Comparison of ENCODE assay signal across 20 mouse cellular contexts in genomic region chr5:131955227-131956016, GRCm38 (mm10).
DNase-seq lines count a peak whose midpoint lies in the region; ATAC-seq lines count a peak whose summit lies in the region.
"Had no signal": no experiment of that assay in that cellular context is flagged by ENCODE, and none has a peak within 500 bp of the region (broad histone marks: within the 10 kb centered on the region; RNA-seq: fewer than 3 reads in every experiment).

No protein-coding gene starts in this region.

- no peak overlapping the region for H3K4me2 ChIP-seq in forebrain, embryonic 14.5 days (ENCODE audit: low read length)
- no peak overlapping the region for H3K4me2 ChIP-seq in forebrain, embryonic 11.5 days (ENCODE audit: low read depth, low read length, severe bottlenecking)
- H3K4me2 ChIP-seq: embryonic facial prominence, embryonic 15.5 days; heart, embryonic 13.5 days; hindbrain, embryonic 15.5 days had no signal

- no peak overlapping the region for H3K9ac ChIP-seq in forebrain, embryonic 14.5 days (ENCODE audit: low read length)
- H3K9ac ChIP-seq in forebrain, embryonic 11.5 days (ENCODE audit: low read length), result no peak overlapping the region
- H3K9ac ChIP-seq: embryonic facial prominence, embryonic 15.5 days; heart, embryonic 13.5 days; hindbrain, embryonic 15.5 days had no signal

- H3K4me3 ChIP-seq in forebrain, embryonic 14.5 days (ENCODE audit: low read depth, low read length), result no peak overlapping the region
- H3K4me3 ChIP-seq in forebrain, embryonic 11.5 days (ENCODE audit: low read depth, low read length), result no peak overlapping the region
- H3K4me3 ChIP-seq: embryonic facial prominence, embryonic 15.5 days; erythroblast, embryonic 14.5 days; heart, embryonic 13.5 days; hindbrain, embryonic 15.5 days had no signal

- H3K27ac ChIP-seq in forebrain, embryonic 14.5 days (ENCODE audit: low read depth, low read length), result no peak overlapping the region
- H3K27ac ChIP-seq in forebrain, embryonic 11.5 days (ENCODE audit: low read depth, low read length), result no peak overlapping the region
- H3K27ac ChIP-seq: embryonic facial prominence, embryonic 15.5 days; heart, embryonic 13.5 days; hindbrain, embryonic 15.5 days had no signal

- H3K36me3 ChIP-seq in forebrain, embryonic 14.5 days (ENCODE audit: control insufficient read depth, insufficient read depth, low read length), result no peaks in the 10 kb centered on the region
- H3K36me3 ChIP-seq in forebrain, embryonic 11.5 days (ENCODE audit: control insufficient read depth, insufficient read depth, low read length), result no peaks in the 10 kb centered on the region
- H3K36me3 ChIP-seq: embryonic facial prominence, embryonic 15.5 days; heart, embryonic 13.5 days; hindbrain, embryonic 15.5 days had no signal

- WGBS in forebrain, embryonic 14.5 days, result 51% methylated on average over 8 of the region's 8 CpGs
- 78% methylated on average over 8 of the region's 8 CpGs for WGBS in forebrain, embryonic 11.5 days

- peaks cover 16% of the 10 kb centered on the region for H3K4me1 ChIP-seq in forebrain, embryonic 14.5 days (ENCODE audit: control insufficient read depth, insufficient read depth, low read length)
- H3K4me1 ChIP-seq in forebrain, embryonic 11.5 days (replicated peaks; ENCODE audit: control insufficient read depth, insufficient read depth, low read length), result peaks cover 9% of the 10 kb centered on the region; the same call in 1 of the 2 replicates
- H3K4me1 ChIP-seq: hindbrain, embryonic 15.5 days had no signal

- H3K9me3 ChIP-seq in forebrain, embryonic 14.5 days (replicated peaks; ENCODE audit: control insufficient read depth, low read length), result no peaks in the 10 kb centered on the region
- H3K9me3 ChIP-seq in forebrain, embryonic 11.5 days (ENCODE audit: control insufficient read depth, low read length), result peaks cover 2% of the 10 kb centered on the region; the same call in 1 of the 2 replicates
- H3K9me3 ChIP-seq: embryonic facial prominence, embryonic 15.5 days; heart, embryonic 13.5 days; hindbrain, embryonic 15.5 days had no signal

- DNase-seq in forebrain, embryonic 14.5 days (ENCODE audit: low spot score), result peak; percentile 83
- DNase-seq in forebrain, embryonic 11.5 days (ENCODE audit: low spot score), result no peak
- DNase-seq in layer of hippocampus, adult 9-10 months (ENCODE audit: low spot score), result peak; percentile 36
- DNase-seq in layer of hippocampus, postnatal 10 days (ENCODE audit: low spot score in 2 of 2), result no peak
- DNase-seq in retina, postnatal 1 day, result peak; percentile 37
- no peak for DNase-seq in retina, embryonic 14.5 days (ENCODE audit: low spot score)
- no peak for DNase-seq in gastrocnemius, adult 18-20 months (ENCODE audit: low spot score)
- no peak for DNase-seq in cerebellum, adult 9-10 months
- DNase-seq: adrenal gland, postnatal 14 days; cerebellum, adult 2 months; embryo, embryonic 11 days; gastrocnemius, postnatal 36 days; heart, adult 11 months; heart, postnatal 36 days had no signal

- peak; percentile 73 for ATAC-seq in forebrain, embryonic 14.5 days
- ATAC-seq in forebrain, embryonic 11.5 days (replicated peaks; ENCODE audit: low FRiP score), result no peak
- ATAC-seq: activated CD4-positive, CD25-positive, alpha-beta regulatory T cell, adult 4 months; Patski had no signal

- H3K27me3 ChIP-seq in forebrain, embryonic 14.5 days (replicated peaks; ENCODE audit: control insufficient read depth, insufficient read depth, low read length), result no peaks in the 10 kb centered on the region
- no peaks in the 10 kb centered on the region for H3K27me3 ChIP-seq in forebrain, embryonic 11.5 days (ENCODE audit: control insufficient read depth, insufficient read depth, low read length)
- H3K27me3 ChIP-seq: embryonic facial prominence, embryonic 15.5 days; heart, embryonic 13.5 days; hindbrain, embryonic 15.5 days had no signal

Comparison
In these comparisons a context has a peak if more than half of its experiments do, and no peak if none do; other contexts are left out.
1. DNase-seq: peak in forebrain, embryonic 14.5 days (single experiment), layer of hippocampus, adult 9-10 months (single experiment) and retina, postnatal 1 day (single experiment); none in forebrain, embryonic 11.5 days (single experiment), layer of hippocampus, postnatal 10 days (0 of 2), retina, embryonic 14.5 days (single experiment), gastrocnemius, adult 18-20 months (single experiment) and cerebellum, adult 9-10 months (single experiment).